Mouse (Mus musculus) lung, embryonic 15.5 days (tissue): ENCODE results near the gene Csde1. TPM values are rescaled to one million over a fixed set of nuclear protein-coding genes. Genes with fewer than 3 reads are reported as not detected.

Experiments used
- ATAC-seq: fragments of 200-750 bp; cut with Nextera tagmentation; 2 replicates; pipeline ENCODE4 v1.8.0; 2017; ENCODE audit warnings: moderate number of reproducible peaks, borderline replicate concordance; ENCODE audit not compliant: low FRiP score, low TSS enrichment; ENCODE audit errors: extremely low read depth
- H3K27ac ChIP-seq: fragments of 300-500 bp; sonication (generic); 2 replicates; pipeline ENCODE4 v1.5.1; 2015; ENCODE audit warnings: moderate library complexity, mild to moderate bottlenecking, inconsistent platforms
- H3K27me3 ChIP-seq: fragments of 300-500 bp; sonication (generic); 2 replicates; pipeline ENCODE4 v1.6.1; 2015; ENCODE audit warnings: inconsistent platforms
- H3K36me3 ChIP-seq: fragments of 300-500 bp; sonication (generic); 2 replicates; pipeline ENCODE4 v1.6.1; 2015; ENCODE audit warnings: inconsistent platforms
- H3K4me1 ChIP-seq: fragments of 300-500 bp; sonication (generic); 2 replicates; pipeline ENCODE4 v1.6.1; 2015; ENCODE audit warnings: inconsistent platforms
- H3K4me2 ChIP-seq: fragments of 300-500 bp; sonication (generic); 2 replicates; pipeline ENCODE4 v1.6.1; 2015; ENCODE audit warnings: inconsistent platforms, mild to moderate bottlenecking, moderate library complexity
- H3K4me3 ChIP-seq: fragments of 300-500 bp; sonication (generic); 2 replicates; pipeline ENCODE4 v1.5.1; 2015; ENCODE audit warnings: mild to moderate bottlenecking, inconsistent platforms
- H3K9ac ChIP-seq: fragments of 300-500 bp; sonication (generic); 2 replicates; pipeline ENCODE4 v1.6.1; 2015; ENCODE audit warnings: inconsistent platforms
- H3K9me3 ChIP-seq: fragments of 300-500 bp; sonication (generic); 2 replicates; pipeline ENCODE4 v1.6.1; 2016; ENCODE audit warnings: inconsistent platforms
- WGBS: fragments of 180-500 bp; shearing (Covaris S2); methylation state at CpG from one replicate; pipeline ENCODE4 v1.1.7; 2015; 5-methylcytosine and 5-hydroxymethylcytosine counted together
- polyA plus RNA-seq: library from polyadenylated mRNA; unstranded; fragments of >200 nt; fragmentation: Nextera tagmentation; extraction: Ambion mirVana; gene quantifications from 2 replicates; pipeline ENCODE4 v1.2.1, GENCODE M21; 2015

Gene Csde1
- 343 and 346 TPM in 2 replicates for polyA plus RNA-seq

- Histone ChIP-seq H3K4me3 (peak within 1 kb of the TSS; percentile 99), H3K9ac (peak within 1 kb of the TSS; percentile 99), H3K27ac (peak within 1 kb of the TSS; percentile 96), H3K4me1 (peaks cover 11% of the 10 kb centered on the region), H3K36me3 (no peaks in the 10 kb centered on the region), H3K27me3 (no peaks in the 10 kb centered on the region), H3K4me2 (peak within 1 kb of the TSS; percentile 57), H3K9me3 (no peaks in the 10 kb centered on the region)
- peak; percentile 96 for ATAC-seq
- WGBS = under 1% methylated on average over 54 of the region's 55 CpGs
Observed at GRCm38 (mm10) chr3:103020249-103020942, at the start of gene Csde1. TSS of gene Csde1 (plus strand) at chr3:103020426.

- Histone ChIP-seq H3K4me3 (no peak overlapping the region), H3K27ac (0 out of 2 replicates have a peak overlapping the region, but pooled peaks have one; percentile 33)
Observed at GRCm38 (mm10) chr3:102970508-102970907, 49.7 kb upstream of the Csde1 start.

DNA sequence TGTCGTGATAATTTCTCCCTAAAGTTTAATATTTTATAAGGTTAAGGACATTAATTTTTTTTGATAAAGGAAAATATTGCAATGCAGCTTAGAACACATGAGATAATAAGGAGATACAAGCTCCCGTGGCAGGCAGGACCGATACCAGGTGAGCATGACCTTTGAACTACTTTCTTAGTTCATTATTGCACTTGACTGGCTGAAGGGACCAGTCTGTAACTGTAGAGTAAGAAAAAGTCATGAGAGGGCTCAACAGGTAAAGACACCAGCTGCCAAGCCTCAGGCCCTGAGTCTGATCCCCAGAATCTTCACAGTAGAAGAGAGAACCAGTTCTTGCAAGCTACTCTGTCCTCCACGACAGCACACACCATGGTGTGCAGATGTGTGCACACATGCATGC lies 43.3 kb upstream of the Csde1 start:
- 74% methylated on average over 4 of the region's 4 CpGs for WGBS
- H3K4me3 ChIP-seq = no peak overlapping the region
- no peak overlapping the region for H3K9ac ChIP-seq
- H3K36me3 ChIP-seq = no peaks in the 10 kb centered on the region
- H3K4me1 ChIP-seq = no peaks in the 10 kb centered on the region
- H3K27me3 ChIP-seq = no peaks in the 10 kb centered on the region
- no peaks in the 10 kb centered on the region for H3K9me3 ChIP-seq
- no peak for ATAC-seq
- no peak overlapping the region for H3K27ac ChIP-seq
- H3K4me2 ChIP-seq = no peak overlapping the region

More at GRCm38 (mm10) chr3:102970508-102970907, 49.7 kb upstream of the Csde1 start:
- H3K9ac ChIP-seq = no peak overlapping the region
- ATAC-seq = no peak
- WGBS = 61% methylated on average over 3 of the region's 3 CpGs
- no peak overlapping the region for H3K4me2 ChIP-seq
- no peaks in the 10 kb centered on the region for H3K27me3 ChIP-seq
- no peaks in the 10 kb centered on the region for H3K9me3 ChIP-seq
- H3K36me3 ChIP-seq = no peaks in the 10 kb centered on the region
- H3K4me1 ChIP-seq = no peaks in the 10 kb centered on the region

DNA sequence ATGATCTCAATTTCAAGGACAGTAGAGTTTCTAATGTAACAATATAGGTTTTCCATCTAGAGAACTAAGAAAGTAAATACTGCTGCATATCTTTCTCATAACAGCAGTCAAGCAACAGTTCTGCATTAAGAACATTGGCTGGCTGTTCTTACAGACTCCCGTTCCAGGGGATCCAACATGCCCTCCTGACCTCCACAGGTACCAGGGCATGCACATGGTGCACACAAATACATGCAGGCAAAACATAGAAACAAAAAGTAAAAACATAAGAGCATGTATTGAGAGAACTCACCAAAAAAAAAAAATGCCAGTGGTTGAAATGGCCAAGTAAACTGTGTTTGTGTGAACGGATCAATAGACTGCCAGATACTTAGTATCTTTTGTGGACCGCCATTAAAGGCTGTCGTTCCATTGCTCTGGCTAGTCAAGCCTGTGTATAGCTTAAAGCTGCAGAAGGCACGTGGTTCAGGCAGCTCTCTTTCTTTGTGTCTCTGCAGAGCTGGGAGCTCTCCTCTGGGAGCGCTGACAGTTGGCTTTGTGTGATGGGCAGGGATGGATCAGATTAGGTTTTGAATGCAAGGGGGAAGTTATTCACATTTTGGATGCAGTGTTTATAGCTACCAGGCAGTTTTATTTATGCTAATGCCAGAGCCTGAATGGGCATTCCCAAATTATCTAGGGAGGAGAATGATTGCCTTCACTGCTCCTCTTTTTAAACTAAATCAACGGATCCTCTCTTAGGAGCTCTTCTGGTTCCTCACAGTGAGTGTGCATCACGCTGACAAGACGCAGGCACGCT lies 40.5 kb upstream of the Csde1 start:
- Histone ChIP-seq H3K4me1 (no peaks in the 10 kb centered on the region), H3K27ac (no peak overlapping the region), H3K36me3 (no peaks in the 10 kb centered on the region), H3K4me3 (no peak overlapping the region), H3K4me2 (no peak overlapping the region), H3K9ac (no peak overlapping the region), H3K9me3 (no peaks in the 10 kb centered on the region), H3K27me3 (no peaks in the 10 kb centered on the region)
- no peak for ATAC-seq
- WGBS = 39% methylated on average over 10 of the region's 10 CpGs

DNA sequence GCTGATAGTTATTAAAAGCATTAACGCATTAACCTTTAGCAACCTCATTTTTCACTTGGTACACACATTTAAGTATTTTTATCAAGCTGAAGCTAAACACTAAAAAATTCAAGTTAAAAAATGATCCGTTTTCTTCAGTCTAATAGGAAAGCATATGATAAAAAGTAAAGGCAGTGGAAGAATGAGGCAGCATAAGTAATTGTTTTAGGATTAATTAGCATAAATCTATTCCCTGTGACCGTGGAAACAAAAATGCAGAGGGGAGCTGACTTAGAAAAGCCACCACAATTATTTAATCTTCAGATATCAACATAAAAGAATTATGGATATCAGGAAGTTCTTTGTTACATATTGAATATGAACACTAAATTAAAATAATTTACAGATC lies 39.9 kb upstream of the Csde1 start:
- H3K36me3 ChIP-seq = no peaks in the 10 kb centered on the region
- no peak overlapping the region for H3K4me2 ChIP-seq
- WGBS = 41% methylated on average over 3 of the region's 3 CpGs
- no peak for ATAC-seq
- no peak overlapping the region for H3K9ac ChIP-seq
- H3K4me1 ChIP-seq = no peaks in the 10 kb centered on the region
- H3K4me3 ChIP-seq = no peak overlapping the region
- H3K27me3 ChIP-seq = no peaks in the 10 kb centered on the region
- H3K27ac ChIP-seq = no peak overlapping the region
- H3K9me3 ChIP-seq = no peaks in the 10 kb centered on the region

DNA sequence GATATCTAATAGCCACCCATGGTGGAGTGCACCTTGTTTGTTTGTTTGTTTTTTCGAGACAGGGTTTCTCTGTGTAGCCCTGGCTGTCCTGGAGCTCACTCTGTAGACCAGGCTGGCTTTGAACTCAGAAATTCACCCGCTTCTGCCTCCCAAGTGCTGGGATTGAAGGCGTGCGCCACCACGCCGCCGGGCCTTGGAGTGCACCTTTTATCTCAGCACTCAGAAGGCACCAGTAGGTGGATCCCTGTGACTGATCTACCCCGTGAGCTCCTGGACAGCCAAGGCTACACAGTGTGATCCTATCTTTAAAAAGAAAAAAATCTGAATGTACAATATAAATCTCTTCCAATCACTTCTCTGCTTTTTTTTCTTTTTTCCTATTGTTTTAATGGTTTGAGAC lies 29.2 kb upstream of the Csde1 start:
- Histone ChIP-seq H3K27me3 (no peaks in the 10 kb centered on the region), H3K9me3 (no peaks in the 10 kb centered on the region), H3K36me3 (no peaks in the 10 kb centered on the region), H3K9ac (no peak overlapping the region), H3K4me2 (no peak overlapping the region), H3K4me3 (no peak overlapping the region), H3K4me1 (peaks cover under 1% of the 10 kb centered on the region; the same call in 1 of the 2 replicates), H3K27ac (no peak overlapping the region)
- no peak for ATAC-seq
- WGBS = 59% methylated on average over 8 of the region's 8 CpGs

- H3K9ac ChIP-seq = no peak overlapping the region
- peaks cover 16% of the 10 kb centered on the region for H3K4me1 ChIP-seq
- no peak overlapping the region for H3K4me2 ChIP-seq
- no peaks in the 10 kb centered on the region for H3K27me3 ChIP-seq
- H3K36me3 ChIP-seq = no peaks in the 10 kb centered on the region
- WGBS = 10% methylated on average over 3 of the region's 3 CpGs
- no peaks in the 10 kb centered on the region for H3K9me3 ChIP-seq
- no peak for ATAC-seq
- H3K4me3 ChIP-seq = no peak overlapping the region
- no peak overlapping the region for H3K27ac ChIP-seq
Observed at GRCm38 (mm10) chr3:102992936-102993335, 27.3 kb upstream of the Csde1 start.

DNA sequence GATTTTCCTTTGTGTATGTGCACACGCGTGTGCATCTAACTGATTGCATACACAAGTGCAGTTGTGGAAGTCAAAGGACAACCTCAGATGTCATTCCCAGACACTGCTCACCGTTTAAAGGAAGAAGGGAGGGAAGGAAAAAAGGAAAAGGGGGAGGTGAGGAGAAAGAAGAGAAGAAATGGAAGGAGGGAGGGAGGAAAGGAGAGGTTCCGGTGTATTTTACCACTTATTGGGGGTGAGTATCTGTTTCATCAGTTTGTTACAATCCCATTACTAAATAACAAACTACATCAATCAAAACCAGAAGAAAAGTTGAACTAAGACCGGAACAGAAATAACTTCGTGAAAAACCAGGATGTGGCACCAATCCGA lies 25.0 kb upstream of the Csde1 start:
- Histone ChIP-seq H3K9me3 (no peaks in the 10 kb centered on the region), H3K36me3 (peaks cover 20% of the 10 kb centered on the region), H3K27ac (peak overlapping the region; percentile 96), H3K4me3 (peak overlapping the region; percentile 86), H3K9ac (peak overlapping the region; percentile 81), H3K4me1 (peaks cover 16% of the 10 kb centered on the region), H3K27me3 (no peaks in the 10 kb centered on the region), H3K4me2 (peak overlapping the region; percentile 57)
- no peak for ATAC-seq
- WGBS = 39% methylated on average over 7 of the region's 7 CpGs

GRCm38 (mm10) chr3:102995605-102996321 lies 24.5 kb upstream of the Csde1 start, which contains the start of gene Sike1:
TSS of gene Sike1 (plus strand) at chr3:102995708.
- H3K9ac ChIP-seq = peak within 1 kb of the TSS; percentile 81
- no peaks in the 10 kb centered on the region for H3K27me3 ChIP-seq
- 1% methylated on average over 60 of the region's 60 CpGs for WGBS
- peak within 1 kb of the TSS; percentile 96 for H3K27ac ChIP-seq
- peaks cover 16% of the 10 kb centered on the region for H3K4me1 ChIP-seq
- peak within 1 kb of the TSS; percentile 57 for H3K4me2 ChIP-seq
- H3K4me3 ChIP-seq = peak within 1 kb of the TSS; percentile 86
- peaks cover 26% of the 10 kb centered on the region for H3K36me3 ChIP-seq
- H3K9me3 ChIP-seq = no peaks in the 10 kb centered on the region
- ATAC-seq = peak; percentile 97

DNA sequence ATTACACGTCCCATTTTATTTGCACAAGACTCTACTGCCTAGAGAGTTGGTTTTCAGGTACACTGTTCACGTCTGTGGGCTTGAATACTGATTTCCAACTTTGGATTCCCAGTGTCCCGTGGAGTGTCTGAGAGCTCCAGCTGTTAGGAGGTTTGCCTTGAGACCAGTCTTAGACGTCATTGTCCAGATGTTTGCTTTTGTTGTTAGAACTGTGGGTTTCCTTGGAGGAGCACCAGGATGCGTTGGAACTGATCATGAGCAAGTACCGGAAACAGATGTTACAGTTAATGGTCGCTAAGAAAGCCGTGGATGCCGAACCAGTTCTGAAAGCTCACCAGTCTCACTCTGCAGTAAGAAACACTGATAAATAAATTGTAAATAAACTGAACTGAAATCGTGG lies 23.2 kb upstream of the Csde1 start:
- 50% methylated on average over 10 of the region's 10 CpGs for WGBS
- H3K27ac ChIP-seq = 0 out of 2 replicates have a peak overlapping the region, but pooled peaks have one; percentile 22
- peaks cover 16% of the 10 kb centered on the region for H3K4me1 ChIP-seq
- H3K9ac ChIP-seq = no peak overlapping the region
- H3K36me3 ChIP-seq = peaks cover 33% of the 10 kb centered on the region
- H3K9me3 ChIP-seq = no peaks in the 10 kb centered on the region
- peak overlapping the region; percentile 86; the same call in 1 of the 2 replicates for H3K4me3 ChIP-seq
- H3K27me3 ChIP-seq = no peaks in the 10 kb centered on the region
- no peak for ATAC-seq
- peak overlapping the region; percentile 57; the same call in 1 of the 2 replicates for H3K4me2 ChIP-seq

- WGBS = 81% methylated on average over 3 of the region's 3 CpGs
- no peaks in the 10 kb centered on the region for H3K9me3 ChIP-seq
- peaks cover 39% of the 10 kb centered on the region for H3K36me3 ChIP-seq
- no peak for ATAC-seq
- 0 out of 2 replicates have a peak overlapping the region, but pooled peaks have one; percentile 57 for H3K4me2 ChIP-seq
- H3K9ac ChIP-seq = no peak overlapping the region
- peaks cover 16% of the 10 kb centered on the region for H3K4me1 ChIP-seq
- no peak overlapping the region for H3K4me3 ChIP-seq
- no peak overlapping the region for H3K27ac ChIP-seq
- H3K27me3 ChIP-seq = no peaks in the 10 kb centered on the region
Observed at GRCm38 (mm10) chr3:102997591-102997990, 22.6 kb upstream of the Csde1 start.
